Mouse (Mus musculus) stomach, embryonic 14.5 days (tissue): ENCODE measurements around the gene Pmepa1. TPM values are rescaled to one million over a fixed set of nuclear protein-coding genes. Genes with fewer than 3 reads are reported as not detected.

Experiments used
- ATAC-seq: fragments of 200-750 bp; cut with Nextera tagmentation; 2 replicates; pipeline ENCODE4 v1.8.0; 2017; ENCODE audit warnings: low read depth, moderate TSS enrichment; ENCODE audit not compliant: insufficient number of reproducible peaks, insufficient read depth, low FRiP score
- H3K27ac ChIP-seq: fragments of 300-500 bp; sonication (generic); 2 replicates; pipeline ENCODE4 v1.5.1; 2014; ENCODE audit warnings: mild to moderate bottlenecking, low read length, moderate library complexity, mixed read lengths
- H3K27me3 ChIP-seq: fragments of 300-500 bp; sonication (generic); 2 replicates; pipeline ENCODE4 v1.6.1; 2014; ENCODE audit warnings: low read length, control low read depth, mixed read lengths; ENCODE audit not compliant: control insufficient read depth, insufficient read depth
- H3K36me3 ChIP-seq: fragments of 300-500 bp; sonication (generic); 2 replicates; pipeline ENCODE4 v1.6.1; 2014; ENCODE audit warnings: mild to moderate bottlenecking, control low read depth, low read length, moderate library complexity, mixed read lengths; ENCODE audit not compliant: control insufficient read depth, insufficient read depth
- H3K4me1 ChIP-seq: fragments of 300-500 bp; sonication (generic); 2 replicates; pipeline ENCODE4 v1.6.1; 2014; ENCODE audit warnings: low read length, control low read depth, mixed read lengths; ENCODE audit not compliant: control insufficient read depth, insufficient read depth
- H3K4me2 ChIP-seq: fragments of 300-500 bp; sonication (generic); replicated peaks from 2 replicates; pipeline ENCODE4 v1.6.1; 2014; ENCODE audit warnings: low read depth, low read length, control low read depth
- H3K4me3 ChIP-seq: fragments of 300-500 bp; sonication (generic); 2 replicates; pipeline ENCODE4 v1.5.1; 2014; ENCODE audit warnings: low read depth, low read length, control low read depth
- H3K9ac ChIP-seq: fragments of 300-500 bp; sonication (generic); replicated peaks from 2 replicates; pipeline ENCODE4 v1.6.1; 2014; ENCODE audit warnings: low read depth, mild to moderate bottlenecking, control low read depth, low read length, moderate library complexity, mixed read lengths
- H3K9me3 ChIP-seq: fragments of 300-500 bp; sonication (generic); 2 replicates; pipeline ENCODE4 v1.6.1; 2016; ENCODE audit warnings: low read depth, low read length, control low read depth; ENCODE audit not compliant: control insufficient read depth
- WGBS: fragments of 180-500 bp; shearing (Covaris S2); extraction: QIAGEN DNeasy Blood & Tissue Kit; methylation state at CpG from one replicate; pipeline ENCODE4 v1.1.7; 2014; 5-methylcytosine and 5-hydroxymethylcytosine counted together
- polyA plus RNA-seq: library from polyadenylated mRNA; unstranded; fragments of >200 nt; fragmentation: Nextera tagmentation; extraction: Ambion mirVana; gene quantifications from 2 replicates; pipeline ENCODE4 v1.2.1, GENCODE M21; 2014

Pmepa1 gene
- polyA plus RNA-seq, 1 experiment from 2014 or later, result 13.3 TPM

GRCm38 (mm10) chr2:173235435-173236332 lies 40.6 kb downstream of the Pmepa1 start:
- Histone ChIP-seq H3K9ac (no peak overlapping the region), H3K36me3 (peaks cover 26% of the 10 kb centered on the region), H3K27me3 (no peaks in the 10 kb centered on the region), H3K27ac (peak overlapping the region; percentile 74), H3K4me2 (no peak overlapping the region; the same call in 1 of the 2 replicates), H3K4me1 (peaks cover 51% of the 10 kb centered on the region), H3K9me3 (no peaks in the 10 kb centered on the region), H3K4me3 (no peak overlapping the region)
- ATAC-seq, result peak; percentile 57
- WGBS, result 33% methylated on average over 8 of the region's 8 CpGs

DNA sequence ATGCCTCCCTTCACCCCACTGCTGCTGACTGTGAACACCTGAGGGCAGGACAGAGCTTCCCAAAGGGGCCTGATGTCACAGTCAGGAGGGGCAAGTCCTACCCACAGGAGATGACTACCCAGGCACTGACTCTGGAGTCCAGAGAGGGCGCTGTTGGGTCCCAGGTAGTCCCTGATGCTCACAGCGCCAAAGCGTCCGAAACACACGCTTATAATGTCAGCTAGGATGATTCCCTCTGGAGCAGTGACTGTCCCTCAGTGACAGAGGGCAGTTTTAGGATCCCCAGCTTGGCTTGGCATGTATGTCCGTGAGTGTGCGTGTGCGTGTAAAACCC lies 43.6 kb downstream of the Pmepa1 start:
- no peak for ATAC-seq
- no peaks in the 10 kb centered on the region for H3K9me3 ChIP-seq
- peaks cover 49% of the 10 kb centered on the region for H3K36me3 ChIP-seq
- 85% methylated on average over 8 of the region's 8 CpGs for WGBS
- no peak overlapping the region for H3K4me3 ChIP-seq
- no peak overlapping the region for H3K4me2 ChIP-seq
- H3K9ac ChIP-seq, result no peak overlapping the region
- H3K27ac ChIP-seq, result 0 out of 2 replicates have a peak overlapping the region, but pooled peaks have one; percentile 8
- H3K4me1 ChIP-seq, result peaks cover 45% of the 10 kb centered on the region
- H3K27me3 ChIP-seq, result no peaks in the 10 kb centered on the region

DNA sequence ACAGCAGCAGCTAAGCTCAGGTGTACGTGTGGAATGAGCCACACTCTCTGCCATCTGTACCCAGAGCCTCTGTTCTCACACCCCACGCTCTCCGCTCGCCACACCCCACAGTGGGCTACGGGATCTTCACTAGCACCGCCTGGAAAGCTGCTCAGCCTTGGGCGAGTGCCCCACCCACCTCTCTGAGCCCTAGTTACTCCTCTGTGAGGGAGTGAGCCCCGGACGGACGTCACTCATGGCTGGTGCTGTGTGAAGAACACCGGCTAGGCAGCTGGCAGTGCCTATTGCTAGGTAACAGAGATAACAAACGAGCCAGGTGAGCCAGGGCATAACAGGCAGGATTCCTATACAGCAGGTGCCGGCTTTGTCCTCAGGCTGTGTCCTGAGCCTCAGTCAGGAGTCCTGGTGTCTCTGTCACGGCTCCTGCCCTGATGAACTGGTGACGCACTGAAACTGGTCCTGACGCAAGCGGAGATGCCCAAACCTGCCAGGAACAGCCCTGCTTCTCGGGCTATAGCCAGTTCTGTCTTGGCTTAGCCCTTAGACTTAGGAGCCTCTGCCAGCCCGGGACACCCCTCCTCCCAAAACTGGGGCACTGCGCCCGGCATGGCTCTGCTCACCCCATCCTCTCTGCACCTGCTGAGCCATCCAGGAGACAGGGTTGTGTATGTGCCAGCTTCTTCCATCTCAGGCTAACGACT lies 44.1 kb downstream of the Pmepa1 start:
- Histone ChIP-seq H3K9ac (no peak overlapping the region), H3K27ac (no peak overlapping the region), H3K4me3 (no peak overlapping the region), H3K4me1 (peaks cover 42% of the 10 kb centered on the region), H3K36me3 (peaks cover 51% of the 10 kb centered on the region), H3K4me2 (no peak overlapping the region), H3K9me3 (no peaks in the 10 kb centered on the region), H3K27me3 (no peaks in the 10 kb centered on the region)
- ATAC-seq, result no peak
- whole genome bisulfite sequencing, result 69% methylated on average over 22 of the region's 22 CpGs

- Histone ChIP-seq H3K4me1 (peaks cover 23% of the 10 kb centered on the region), H3K9me3 (no peaks in the 10 kb centered on the region), H3K27ac (no peak overlapping the region), H3K4me2 (no peak overlapping the region), H3K4me3 (no peak overlapping the region), H3K27me3 (no peaks in the 10 kb centered on the region), H3K9ac (no peak overlapping the region), H3K36me3 (peaks cover 59% of the 10 kb centered on the region)
- 5% methylated on average over 10 of the region's 10 CpGs for WGBS
- ATAC-seq, result peak; percentile 70; the same call in 1 of the 2 replicates
These were observed 46.6 kb downstream of the Pmepa1 start for GRCm38 (mm10) chr2:173229578-173230224.

DNA sequence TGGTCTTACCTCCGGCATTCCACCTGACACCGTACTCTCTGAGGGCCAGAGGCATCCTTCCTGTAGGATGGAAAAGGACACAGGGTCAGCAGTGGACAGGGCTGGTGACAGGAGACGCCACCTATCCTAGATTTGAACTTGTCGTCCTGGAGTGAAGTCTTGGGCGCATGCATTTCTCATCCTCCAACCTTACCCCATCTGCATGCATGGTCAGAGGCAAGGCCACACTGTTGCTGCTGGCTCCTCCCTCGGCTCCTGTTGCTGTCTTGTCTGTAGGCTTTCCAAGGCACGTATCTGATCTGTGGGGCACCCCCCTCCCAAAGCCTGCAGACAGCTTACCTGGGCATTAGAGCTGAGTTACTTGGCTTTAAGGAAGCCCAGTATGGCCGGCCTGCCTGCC lies 47.8 kb downstream of the Pmepa1 start:
- no peak overlapping the region for H3K4me3 ChIP-seq
- H3K4me2 ChIP-seq, result no peak overlapping the region
- H3K27me3 ChIP-seq, result no peaks in the 10 kb centered on the region
- ATAC-seq, result no peak
- no peak overlapping the region for H3K27ac ChIP-seq
- peaks cover 16% of the 10 kb centered on the region; the same call in 1 of the 2 replicates for H3K4me1 ChIP-seq
- no peaks in the 10 kb centered on the region for H3K9me3 ChIP-seq
- 84% methylated on average over 8 of the region's 8 CpGs for WGBS
- H3K36me3 ChIP-seq, result peaks cover 59% of the 10 kb centered on the region
- no peak overlapping the region for H3K9ac ChIP-seq

DNA sequence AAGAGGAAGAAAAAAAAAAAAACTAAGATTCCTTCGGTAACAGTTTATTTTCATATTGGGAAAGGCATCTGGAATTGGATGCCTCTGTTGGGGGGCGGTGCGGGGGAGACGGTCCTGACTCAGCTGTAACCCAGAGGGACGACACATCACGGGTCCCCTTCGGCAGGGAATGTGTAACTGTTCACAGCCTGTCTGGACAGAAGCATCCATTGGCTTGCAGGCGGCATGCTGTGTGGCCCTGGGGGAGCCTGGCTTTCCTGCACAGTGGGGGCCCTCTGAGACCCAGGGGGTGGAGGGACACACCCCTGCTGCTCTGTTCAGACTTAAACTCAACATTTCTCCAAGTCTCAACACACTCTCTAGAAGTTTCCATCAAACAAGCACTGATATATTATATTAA lies 49.5 kb downstream of the Pmepa1 start:
- whole genome bisulfite sequencing, result 78% methylated on average over 8 of the region's 8 CpGs
- no peak overlapping the region for H3K9ac ChIP-seq
- peaks cover 16% of the 10 kb centered on the region; the same call in 1 of the 2 replicates for H3K4me1 ChIP-seq
- no peaks in the 10 kb centered on the region for H3K27me3 ChIP-seq
- H3K27ac ChIP-seq, result peak overlapping the region; percentile 27; the same call in 1 of the 2 replicates
- no peak overlapping the region for H3K4me2 ChIP-seq
- ATAC-seq, result no peak
- H3K9me3 ChIP-seq, result no peaks in the 10 kb centered on the region
- no peak overlapping the region for H3K4me3 ChIP-seq
- H3K36me3 ChIP-seq, result peaks cover 42% of the 10 kb centered on the region

DNA sequence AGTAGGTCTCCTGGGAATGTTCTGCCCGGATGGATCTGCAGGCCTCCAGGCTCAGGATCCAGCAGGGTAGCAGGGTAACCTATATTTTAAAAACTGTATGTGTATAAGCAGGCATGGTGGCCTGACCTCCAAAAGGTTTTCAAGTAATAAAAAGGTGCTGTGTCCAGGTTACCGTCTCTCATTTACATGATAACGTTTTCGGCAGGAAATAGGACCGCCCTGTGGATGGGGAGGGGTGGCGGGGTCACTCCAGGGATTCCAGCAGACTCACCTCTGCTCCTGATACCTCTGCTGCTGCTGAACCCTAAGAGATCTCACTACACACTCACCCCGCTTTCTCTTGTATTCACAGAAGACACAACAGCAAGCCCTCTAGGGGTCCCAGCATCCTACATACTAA lies 50.4 kb downstream of the Pmepa1 start:
- WGBS, result 82% methylated on average over 7 of the region's 7 CpGs
- Histone ChIP-seq H3K9me3 (no peaks in the 10 kb centered on the region), H3K27me3 (no peaks in the 10 kb centered on the region), H3K27ac (no peak overlapping the region; the same call in 1 of the 2 replicates), H3K4me3 (no peak overlapping the region), H3K4me2 (no peak overlapping the region), H3K36me3 (peaks cover 35% of the 10 kb centered on the region), H3K4me1 (peaks cover 16% of the 10 kb centered on the region; the same call in 1 of the 2 replicates), H3K9ac (no peak overlapping the region)
- ATAC-seq, result no peak

GRCm38 (mm10) chr2:173224832-173225231 lies 51.5 kb downstream of the Pmepa1 start:
- Histone ChIP-seq H3K9me3 (no peaks in the 10 kb centered on the region), H3K9ac (no peak overlapping the region), H3K4me3 (no peak overlapping the region), H3K36me3 (peaks cover 29% of the 10 kb centered on the region), H3K4me2 (no peak overlapping the region), H3K4me1 (peaks cover 10% of the 10 kb centered on the region; the same call in 1 of the 2 replicates), H3K27me3 (no peaks in the 10 kb centered on the region), H3K27ac (no peak overlapping the region)
- 50% methylated on average over 7 of the region's 7 CpGs for WGBS
- no peak for ATAC-seq
